Mouse (Mus musculus) liver, postnatal 0 days (tissue): ENCODE measurements around the gene Itgb1bp1. TPM values are rescaled to one million over a fixed set of nuclear protein-coding genes. Genes with fewer than 3 reads are reported as not detected.
A peak's percentile ranks its signal among the peaks of the same experiment; 100 is the strongest.

Experiments
- ATAC-seq: fragments of 200-750 bp; cut with Nextera tagmentation; 2 replicates; pipeline ENCODE4 v1.8.0; 2017; ENCODE audit warnings: mild to moderate bottlenecking, moderate library complexity
- DNase-seq: peaks from one replicate; pipeline ENCODE4 v3.0.0-alpha.2; 2016
- H3K27ac ChIP-seq: fragments of 300-500 bp; sonication (generic); 2 replicates; pipeline ENCODE4 v1.5.1; 2014; ENCODE audit warnings: antibody characterized with exemption, moderate library complexity, mild to moderate bottlenecking, low read depth
- H3K27me3 ChIP-seq: fragments of 300-500 bp; sonication (generic); 2 replicates; pipeline ENCODE4 v1.6.1; 2014; ENCODE audit warnings: low read length, control low read depth, mixed read lengths; ENCODE audit not compliant: insufficient read depth
- H3K36me3 ChIP-seq: fragments of 300-500 bp; sonication (generic); replicated peaks from 2 replicates; pipeline ENCODE4 v1.6.1; 2014; ENCODE audit warnings: mild to moderate bottlenecking, control low read depth, low read length, moderate library complexity, mixed read lengths; ENCODE audit not compliant: insufficient read depth
- H3K4me1 ChIP-seq: fragments of 300-500 bp; sonication (generic); 2 replicates; pipeline ENCODE4 v1.6.1; 2014; ENCODE audit warnings: antibody characterized with exemption, mild to moderate bottlenecking, control low read depth; ENCODE audit not compliant: insufficient read depth
- H3K4me2 ChIP-seq: fragments of 300-500 bp; sonication (generic); 2 replicates; pipeline ENCODE4 v1.6.1; 2014; ENCODE audit warnings: low read depth, mild to moderate bottlenecking, low read length, moderate library complexity, mixed read lengths
- H3K4me3 ChIP-seq: fragments of 300-500 bp; sonication (generic); 2 replicates; pipeline ENCODE4 v1.5.1; 2014; ENCODE audit warnings: low read depth, low read length
- H3K9ac ChIP-seq: fragments of 300-500 bp; sonication (generic); replicated peaks from 2 replicates; pipeline ENCODE4 v1.6.1; 2014; ENCODE audit warnings: mild to moderate bottlenecking, moderate library complexity
- H3K9me3 ChIP-seq: fragments of 300-500 bp; sonication (generic); 2 replicates; pipeline ENCODE4 v1.6.1; 2016; ENCODE audit warnings: mild to moderate bottlenecking, control low read depth, low read length, mixed read lengths
- CTCF ChIP-seq: sonication (generic); IDR thresholded peaks from 2 replicates; pipeline ENCODE4 v1.5.1; 2016; ENCODE audit warnings: antibody characterized with exemption, low read depth
- EP300 ChIP-seq: IDR thresholded peaks from 2 replicates; pipeline ENCODE4 v1.6.1; 2016; ENCODE audit warnings: antibody characterized with exemption, low read depth, mild to moderate bottlenecking
- WGBS: fragments of 180-500 bp; shearing (Covaris S2); extraction: QIAGEN DNeasy Blood & Tissue Kit; methylation state at CpG from one replicate; pipeline ENCODE4 v1.1.7; 2014; ENCODE audit not compliant: insufficient replicate concordance; 5-methylcytosine and 5-hydroxymethylcytosine counted together
- polyA plus RNA-seq: library from polyadenylated mRNA; unstranded; fragments of >200 nt; fragmentation: Nextera tagmentation; extraction: Ambion mirVana; gene quantifications from 2 replicates; pipeline ENCODE4 v1.2.1, GENCODE M21; 2015

Itgb1bp1 gene
- polyA plus RNA-seq, 1 experiment from 2014 or later, result 19.5 TPM

- peaks cover under 1% of the 10 kb centered on the region for H3K4me1 ChIP-seq
- no peak overlapping the region for H3K27ac ChIP-seq
- WGBS, result 89% methylated on average over 4 of the region's 4 CpGs
- H3K4me3 ChIP-seq, result no peak overlapping the region
- ATAC-seq (no peak), DNase-seq (no peak)
- H3K27me3 ChIP-seq, result no peaks in the 10 kb centered on the region
- H3K9ac ChIP-seq, result no peak overlapping the region
- H3K36me3 ChIP-seq, result peaks cover 68% of the 10 kb centered on the region
- TF ChIP-seq CTCF (no peak), EP300 (no peak)
- H3K4me2 ChIP-seq, result no peak overlapping the region
- H3K9me3 ChIP-seq, result no peaks in the 10 kb centered on the region
These were observed 20.6 kb upstream of the Itgb1bp1 start for GRCm38 (mm10) chr12:21306721-21307120.

GRCm38 (mm10) chr12:21305741-21306140 lies 19.7 kb upstream of the Itgb1bp1 start:
- Histone ChIP-seq H3K27ac (no peak overlapping the region), H3K9me3 (no peaks in the 10 kb centered on the region), H3K4me3 (no peak overlapping the region), H3K9ac (no peak overlapping the region), H3K27me3 (no peaks in the 10 kb centered on the region), H3K4me1 (peaks cover 7% of the 10 kb centered on the region), H3K36me3 (peaks cover 63% of the 10 kb centered on the region), H3K4me2 (no peak overlapping the region)
- ATAC-seq (no peak), DNase-seq (no peak)
- whole genome bisulfite sequencing, result 80% methylated on average over 4 of the region's 4 CpGs
- TF ChIP-seq EP300 (no peak), CTCF (no peak)

GRCm38 (mm10) chr12:21302361-21302783 lies 16.3 kb upstream of the Itgb1bp1 start:
- no peak overlapping the region for H3K4me3 ChIP-seq
- DNase-seq, result no peak
- 0 out of 2 replicates have a peak overlapping the region, but pooled peaks have one; percentile 40 for H3K27ac ChIP-seq
- 31% methylated on average over 5 of the region's 5 CpGs for WGBS
- H3K36me3 ChIP-seq, result peaks cover 54% of the 10 kb centered on the region
- no peak overlapping the region for H3K9ac ChIP-seq
- TF ChIP-seq EP300 (peak; percentile 69), CTCF (no peak)
- peaks cover 7% of the 10 kb centered on the region for H3K4me1 ChIP-seq
- ATAC-seq, result peak; percentile 67
- H3K9me3 ChIP-seq, result no peaks in the 10 kb centered on the region
- no peaks in the 10 kb centered on the region for H3K27me3 ChIP-seq
- no peak overlapping the region for H3K4me2 ChIP-seq

- H3K4me3 ChIP-seq, result no peak overlapping the region
- ATAC-seq (peak; percentile 49), DNase-seq (no peak)
- H3K4me2 ChIP-seq, result no peak overlapping the region
- H3K27ac ChIP-seq, result peak overlapping the region; percentile 40; the same call in 1 of the 2 replicates
- peaks cover 56% of the 10 kb centered on the region for H3K36me3 ChIP-seq
- H3K27me3 ChIP-seq, result no peaks in the 10 kb centered on the region
- H3K9me3 ChIP-seq, result no peaks in the 10 kb centered on the region
- peaks cover 7% of the 10 kb centered on the region for H3K4me1 ChIP-seq
- 54% methylated on average over 8 of the region's 8 CpGs for WGBS
- no peak overlapping the region for H3K9ac ChIP-seq
- no peak for TF ChIP-seq CTCF
- no peak for TF ChIP-seq EP300
These were observed 15.8 kb upstream of the Itgb1bp1 start for GRCm38 (mm10) chr12:21301932-21302331.

- H3K9ac ChIP-seq, result no peak overlapping the region
- TF ChIP-seq EP300 (no peak), CTCF (no peak)
- no peak overlapping the region for H3K4me3 ChIP-seq
- 54% methylated on average over 7 of the region's 7 CpGs for WGBS
- H3K36me3 ChIP-seq, result peaks cover 55% of the 10 kb centered on the region
- peak overlapping the region; percentile 40; the same call in 1 of the 2 replicates for H3K27ac ChIP-seq
- H3K4me1 ChIP-seq, result peaks cover 7% of the 10 kb centered on the region
- no peaks in the 10 kb centered on the region for H3K9me3 ChIP-seq
- no peak for DNase-seq
- peak; percentile 82 for ATAC-seq
- no peak overlapping the region for H3K4me2 ChIP-seq
- H3K27me3 ChIP-seq, result no peaks in the 10 kb centered on the region
These were observed 15.2 kb upstream of the Itgb1bp1 start for GRCm38 (mm10) chr12:21301324-21301723.

GRCm38 (mm10) chr12:21298856-21299255 lies 12.8 kb upstream of the Itgb1bp1 start:
- Histone ChIP-seq H3K27me3 (no peaks in the 10 kb centered on the region), H3K27ac (no peak overlapping the region), H3K4me3 (no peak overlapping the region), H3K9ac (no peak overlapping the region), H3K4me2 (no peak overlapping the region), H3K9me3 (no peaks in the 10 kb centered on the region), H3K36me3 (peaks cover 65% of the 10 kb centered on the region), H3K4me1 (peaks cover 7% of the 10 kb centered on the region)
- ATAC-seq (no peak), DNase-seq (no peak)
- TF ChIP-seq EP300, result no peak
- TF ChIP-seq CTCF, result no peak
- 92% methylated on average over 11 of the region's 11 CpGs for WGBS

- no peak overlapping the region for H3K4me2 ChIP-seq
- H3K9ac ChIP-seq, result no peak overlapping the region
- TF ChIP-seq EP300, result no peak
- no peak for TF ChIP-seq CTCF
- no peaks in the 10 kb centered on the region for H3K9me3 ChIP-seq
- no peak overlapping the region for H3K4me3 ChIP-seq
- peaks cover 21% of the 10 kb centered on the region for H3K4me1 ChIP-seq
- no peaks in the 10 kb centered on the region for H3K27me3 ChIP-seq
- peaks cover 31% of the 10 kb centered on the region for H3K36me3 ChIP-seq
- ATAC-seq (no peak), DNase-seq (no peak)
- H3K27ac ChIP-seq, result no peak overlapping the region
- WGBS, result 75% methylated on average over 6 of the region's 6 CpGs
These were observed 3.6 kb upstream of the Itgb1bp1 start for GRCm38 (mm10) chr12:21289651-21290050.
